Mouse (Mus musculus): ENCODE measurements around the gene Ccdc154.

Ccdc154 gene

GRCm38 (mm10) chr17:25184961-25185360 lies 22.7 kb downstream of the Ccdc154 start:
- no peak for DNase-seq

- DNase-seq, result no peak
Measured at GRCm38 (mm10) chr17:25187784-25188149, 25.5 kb downstream of the Ccdc154 start.

GRCm38 (mm10) chr17:25188150-25189031 lies 26.1 kb downstream of the Ccdc154 start, which contains the start of gene Unkl:
TSS of gene Unkl (plus strand) at chr17:25188397.
- DNase-seq, result peak; percentile 56 to 64

GRCm38 (mm10) chr17:25189091-25189490 lies 26.8 kb downstream of the Ccdc154 start:
- no peak for DNase-seq

GRCm38 (mm10) chr17:25202401-25202800 lies 40.1 kb downstream of the Ccdc154 start:
- DNase-seq, result no peak

- no peak for DNase-seq
Measured at GRCm38 (mm10) chr17:25210006-25210405, 47.7 kb downstream of the Ccdc154 start.

- DNase-seq, result peak in 1 of 2 experiments; percentile 34
Measured at GRCm38 (mm10) chr17:25210680-25211466, 48.6 kb downstream of the Ccdc154 start.

- no peak for DNase-seq
Measured at GRCm38 (mm10) chr17:25211705-25212104, 49.4 kb downstream of the Ccdc154 start.

GRCm38 (mm10) chr17:25215431-25215830 lies 53.2 kb downstream of the Ccdc154 start:
- no peak for DNase-seq

- no peak for DNase-seq
Measured at GRCm38 (mm10) chr17:25218967-25219366, 56.7 kb downstream of the Ccdc154 start.

- no peak for DNase-seq
Measured at GRCm38 (mm10) chr17:25219492-25220295, 57.4 kb downstream of the Ccdc154 start.

- DNase-seq, result no peak
Measured at GRCm38 (mm10) chr17:25220746-25221145, 58.5 kb downstream of the Ccdc154 start.
